Mouse (Mus musculus) midbrain, embryonic 10.5 days (tissue): ENCODE measurements around the gene Fgf12. TPM values are rescaled to one million over a fixed set of nuclear protein-coding genes. Genes with fewer than 3 reads are reported as not detected.

Experiments
- DNase-seq: peaks from one replicate; pipeline ENCODE4 v3.0.0-alpha.2; 2017; ENCODE audit warnings: low spot score
- H3K27ac ChIP-seq: fragments of 300-500 bp; sonication (generic); replicated peaks from 2 replicates; pipeline ENCODE4 v1.5.1; 2016; ENCODE audit warnings: mild to moderate bottlenecking
- H3K27me3 ChIP-seq: fragments of 300-500 bp; sonication (generic); 2 replicates; pipeline ENCODE4 v1.6.1; 2016; ENCODE audit warnings: low read depth, mild to moderate bottlenecking; ENCODE audit not compliant: poor library complexity, severe bottlenecking
- H3K36me3 ChIP-seq: fragments of 300-500 bp; sonication (generic); 2 replicates; pipeline ENCODE4 v1.6.1; 2016; ENCODE audit warnings: mild to moderate bottlenecking, moderate library complexity
- H3K4me1 ChIP-seq: fragments of 300-500 bp; sonication (generic); 2 replicates; pipeline ENCODE4 v1.6.1; 2016
- H3K4me3 ChIP-seq: fragments of 300-500 bp; sonication (generic); 2 replicates; pipeline ENCODE4 v1.5.1; 2016; ENCODE audit warnings: mild to moderate bottlenecking, moderate library complexity
- H3K9me3 ChIP-seq: fragments of 300-500 bp; sonication (generic); replicated peaks from 2 replicates; pipeline ENCODE4 v1.6.1; 2016; ENCODE audit warnings: mild to moderate bottlenecking
- WGBS: fragments of 180-500 bp; shearing (Covaris S2); methylation state at CpG from one replicate; pipeline ENCODE4 v1.1.7; 2016; 5-methylcytosine and 5-hydroxymethylcytosine counted together
- polyA plus RNA-seq: library from polyadenylated mRNA; unstranded; fragments of >200 nt; fragmentation: Nextera tagmentation; extraction: Ambion mirVana; gene quantifications from 2 replicates; pipeline ENCODE4 v1.2.1, GENCODE M21; 2016

The Fgf12 gene
- polyA plus RNA-seq, 1 experiment from 2014 or later, result 2.7 TPM

GRCm38 (mm10) chr16:28444993-28445799, 307.7 kb downstream of the Fgf12 start:
- under 1% methylated on average over 51 of the region's 51 CpGs for WGBS
- H3K36me3 ChIP-seq, result no peaks in the 10 kb centered on the region
- H3K27me3 ChIP-seq, result peaks cover 66% of the 10 kb centered on the region
- DNase-seq, result peak; percentile 65
- H3K27ac ChIP-seq, result peak overlapping the region; percentile 83; the same call in 1 of the 2 replicates
- peak overlapping the region; percentile 78 for H3K4me3 ChIP-seq
- no peaks in the 10 kb centered on the region for H3K9me3 ChIP-seq
- peaks cover 28% of the 10 kb centered on the region for H3K4me1 ChIP-seq

GRCm38 (mm10) chr16:28421617-28422016, 331.3 kb downstream of the Fgf12 start:
- Histone ChIP-seq H3K27me3 (no peaks in the 10 kb centered on the region), H3K27ac (no peak overlapping the region), H3K36me3 (no peaks in the 10 kb centered on the region), H3K4me1 (no peaks in the 10 kb centered on the region), H3K9me3 (no peaks in the 10 kb centered on the region), H3K4me3 (no peak overlapping the region)
- 96% methylated on average over 1 of the region's 1 CpGs for WGBS
- DNase-seq, result no peak

GRCm38 (mm10) chr16:28419693-28420299, 333.1 kb downstream of the Fgf12 start:
- DNase-seq, result no peak
- Histone ChIP-seq H3K27ac (no peak overlapping the region), H3K9me3 (no peaks in the 10 kb centered on the region), H3K4me1 (no peaks in the 10 kb centered on the region), H3K4me3 (no peak overlapping the region), H3K27me3 (no peaks in the 10 kb centered on the region), H3K36me3 (no peaks in the 10 kb centered on the region)
- 83% methylated on average over 3 of the region's 3 CpGs for WGBS

- DNase-seq, result no peak
Observed at GRCm38 (mm10) chr16:28411210-28411817, 341.6 kb downstream of the Fgf12 start.

GRCm38 (mm10) chr16:28408294-28408693, 344.6 kb downstream of the Fgf12 start:
- Histone ChIP-seq H3K4me3 (no peak overlapping the region), H3K36me3 (no peaks in the 10 kb centered on the region), H3K27ac (no peak overlapping the region), H3K9me3 (no peaks in the 10 kb centered on the region), H3K27me3 (no peaks in the 10 kb centered on the region), H3K4me1 (no peaks in the 10 kb centered on the region)
- no peak for DNase-seq
- WGBS, result 81% methylated on average over 7 of the region's 7 CpGs

More at GRCm38 (mm10) chr16:28411210-28411817, 341.6 kb downstream of the Fgf12 start:
- Histone ChIP-seq H3K27me3 (no peaks in the 10 kb centered on the region), H3K36me3 (no peaks in the 10 kb centered on the region), H3K4me3 (no peak overlapping the region), H3K27ac (no peak overlapping the region), H3K4me1 (no peaks in the 10 kb centered on the region), H3K9me3 (no peaks in the 10 kb centered on the region)
- WGBS, result 83% methylated on average over 5 of the region's 5 CpGs

GRCm38 (mm10) chr16:28407892-28408291, 345.0 kb downstream of the Fgf12 start:
- Histone ChIP-seq H3K4me3 (no peak overlapping the region), H3K9me3 (no peaks in the 10 kb centered on the region), H3K36me3 (no peaks in the 10 kb centered on the region), H3K27ac (no peak overlapping the region), H3K27me3 (no peaks in the 10 kb centered on the region), H3K4me1 (no peaks in the 10 kb centered on the region)
- no peak for DNase-seq
- 76% methylated on average over 2 of the region's 2 CpGs for WGBS

GRCm38 (mm10) chr16:28404156-28404555, 348.7 kb downstream of the Fgf12 start:
- Histone ChIP-seq H3K4me3 (no peak overlapping the region), H3K27ac (no peak overlapping the region), H3K36me3 (no peaks in the 10 kb centered on the region), H3K9me3 (no peaks in the 10 kb centered on the region), H3K27me3 (no peaks in the 10 kb centered on the region), H3K4me1 (no peaks in the 10 kb centered on the region)
- 90% methylated on average over 1 of the region's 1 CpGs for WGBS
- no peak for DNase-seq

- Histone ChIP-seq H3K27me3 (no peaks in the 10 kb centered on the region), H3K27ac (no peak overlapping the region), H3K4me1 (no peaks in the 10 kb centered on the region), H3K4me3 (no peak overlapping the region), H3K36me3 (no peaks in the 10 kb centered on the region), H3K9me3 (no peaks in the 10 kb centered on the region)
- 80% methylated on average over 4 of the region's 4 CpGs for WGBS
- no peak for DNase-seq
Observed at GRCm38 (mm10) chr16:28402701-28403100, 350.2 kb downstream of the Fgf12 start.

- no peaks in the 10 kb centered on the region for H3K9me3 ChIP-seq
- no peak overlapping the region for H3K27ac ChIP-seq
- H3K4me1 ChIP-seq, result no peaks in the 10 kb centered on the region
- DNase-seq, result no peak
- H3K4me3 ChIP-seq, result no peak overlapping the region
- H3K36me3 ChIP-seq, result no peaks in the 10 kb centered on the region
- H3K27me3 ChIP-seq, result no peaks in the 10 kb centered on the region
- 87% methylated on average over 5 of the region's 5 CpGs for WGBS
Observed at GRCm38 (mm10) chr16:28391283-28391682, 361.6 kb downstream of the Fgf12 start.

GRCm38 (mm10) chr16:28389114-28389513, 363.8 kb downstream of the Fgf12 start:
- Histone ChIP-seq H3K36me3 (no peaks in the 10 kb centered on the region), H3K4me3 (no peak overlapping the region), H3K27me3 (no peaks in the 10 kb centered on the region), H3K4me1 (no peaks in the 10 kb centered on the region), H3K27ac (no peak overlapping the region), H3K9me3 (no peaks in the 10 kb centered on the region)
- no peak for DNase-seq
- 81% methylated on average over 4 of the region's 4 CpGs for WGBS

GRCm38 (mm10) chr16:28374790-28375189, 378.1 kb downstream of the Fgf12 start:
- 93% methylated on average over 2 of the region's 2 CpGs for WGBS

GRCm38 (mm10) chr16:28373311-28373710, 379.6 kb downstream of the Fgf12 start:
- H3K27me3 ChIP-seq, result no peaks in the 10 kb centered on the region
- H3K27ac ChIP-seq, result no peak overlapping the region
- no peak for DNase-seq
- H3K4me3 ChIP-seq, result no peak overlapping the region
- H3K4me1 ChIP-seq, result no peaks in the 10 kb centered on the region
- H3K36me3 ChIP-seq, result no peaks in the 10 kb centered on the region
- H3K9me3 ChIP-seq, result no peaks in the 10 kb centered on the region

More at GRCm38 (mm10) chr16:28374790-28375189, 378.1 kb downstream of the Fgf12 start:
- Histone ChIP-seq H3K9me3 (no peaks in the 10 kb centered on the region), H3K27me3 (no peaks in the 10 kb centered on the region), H3K36me3 (no peaks in the 10 kb centered on the region), H3K4me1 (no peaks in the 10 kb centered on the region), H3K4me3 (no peak overlapping the region), H3K27ac (no peak overlapping the region)
- DNase-seq, result no peak

- Histone ChIP-seq H3K36me3 (no peaks in the 10 kb centered on the region), H3K4me3 (no peak overlapping the region), H3K27me3 (no peaks in the 10 kb centered on the region), H3K4me1 (no peaks in the 10 kb centered on the region), H3K27ac (no peak overlapping the region), H3K9me3 (no peaks in the 10 kb centered on the region)
- WGBS, result 90% methylated on average over 2 of the region's 2 CpGs
- no peak for DNase-seq
Observed at GRCm38 (mm10) chr16:28350624-28351023, 402.2 kb downstream of the Fgf12 start.
